Mouse (Mus musculus): Measurements from ENCODE around the gene Sla2. TPM values are rescaled to one million over a fixed set of nuclear protein-coding genes. Genes with fewer than 3 reads are reported as not detected.
"Not testable (repeated sequence)": the region's sequence is repeated elsewhere in the genome, so short reads cannot be mapped to it uniquely, and the experiment has no call there.

Sla2 gene
- polyA plus RNA-seq, 1 experiment from 2014 or later, result 0.27 TPM

DNA sequence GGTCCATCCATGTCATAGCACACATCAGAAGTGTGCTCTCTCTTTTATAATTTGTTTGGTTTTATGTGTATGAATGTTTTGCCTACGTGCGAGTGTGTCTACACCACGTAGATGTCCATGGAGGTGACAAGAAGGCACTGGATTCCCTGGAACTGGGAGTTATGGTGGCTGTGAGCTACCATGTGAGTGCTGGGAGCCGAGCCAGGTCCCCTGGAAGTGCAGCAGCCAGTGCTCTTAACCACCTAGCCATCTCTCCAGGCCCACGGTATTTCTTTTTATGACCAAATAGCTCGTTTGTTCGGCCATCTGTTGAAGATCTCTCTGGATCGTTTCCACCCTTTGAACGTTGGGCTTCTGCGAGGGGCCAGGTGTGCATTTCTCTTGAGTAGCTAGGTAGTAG lies 43.7 kb downstream of the Sla2 start:
- Histone ChIP-seq H3K4me1 (replicated peaks) (peaks cover 90% of the 10 kb centered on the region), H3K4me3 (replicated peaks) (no peak overlapping the region), H3K9ac (replicated peaks) (no peak overlapping the region), H3K36me3 (0 out of 2 replicates have a peak, but pooled peaks cover 5% of the 10 kb centered on the region), H3K4me2 (replicated peaks) (peak overlapping the region; percentile 98), H3K27me3 (peaks cover 14% of the 10 kb centered on the region; the same call in 1 of the 2 replicates), H3K9me3 (no peaks in the 10 kb centered on the region), H3K27ac (no peak overlapping the region)
- WGBS, result 84% methylated on average over 10 of the region's 10 CpGs
- ATAC-seq, result no peak

DNA sequence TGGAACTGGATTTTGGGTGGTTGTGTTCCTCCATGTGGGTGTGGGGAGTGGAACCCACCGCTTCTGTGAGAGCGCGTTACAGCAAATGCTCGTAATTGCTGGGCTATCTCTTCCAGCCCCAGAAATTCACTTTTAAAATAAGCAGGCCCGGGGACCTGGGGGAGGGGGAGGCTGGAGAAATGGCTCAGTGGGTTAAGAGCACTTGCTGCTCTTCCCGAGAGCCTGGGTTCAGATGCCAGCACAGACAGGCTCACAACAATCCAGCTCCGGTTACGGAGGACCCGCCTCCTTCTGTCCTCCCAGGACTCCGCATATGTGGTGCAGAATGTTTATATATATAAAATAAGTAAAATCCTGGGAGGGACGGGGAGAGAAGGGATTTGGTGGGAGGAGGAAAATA lies 44.3 kb downstream of the Sla2 start:
- Histone ChIP-seq H3K4me1 (replicated peaks) (peaks cover 84% of the 10 kb centered on the region), H3K9me3 (no peaks in the 10 kb centered on the region), H3K4me3 (replicated peaks) (peak overlapping the region; percentile 73), H3K27me3 (peaks cover 14% of the 10 kb centered on the region; the same call in 1 of the 2 replicates), H3K27ac (peak overlapping the region; percentile 84; the same call in 1 of the 2 replicates), H3K9ac (replicated peaks) (no peak overlapping the region), H3K36me3 (0 out of 2 replicates have a peak, but pooled peaks cover 5% of the 10 kb centered on the region), H3K4me2 (replicated peaks) (peak overlapping the region; percentile 98)
- ATAC-seq, result no peak
- 8% methylated on average over 11 of the region's 11 CpGs for WGBS

DNA sequence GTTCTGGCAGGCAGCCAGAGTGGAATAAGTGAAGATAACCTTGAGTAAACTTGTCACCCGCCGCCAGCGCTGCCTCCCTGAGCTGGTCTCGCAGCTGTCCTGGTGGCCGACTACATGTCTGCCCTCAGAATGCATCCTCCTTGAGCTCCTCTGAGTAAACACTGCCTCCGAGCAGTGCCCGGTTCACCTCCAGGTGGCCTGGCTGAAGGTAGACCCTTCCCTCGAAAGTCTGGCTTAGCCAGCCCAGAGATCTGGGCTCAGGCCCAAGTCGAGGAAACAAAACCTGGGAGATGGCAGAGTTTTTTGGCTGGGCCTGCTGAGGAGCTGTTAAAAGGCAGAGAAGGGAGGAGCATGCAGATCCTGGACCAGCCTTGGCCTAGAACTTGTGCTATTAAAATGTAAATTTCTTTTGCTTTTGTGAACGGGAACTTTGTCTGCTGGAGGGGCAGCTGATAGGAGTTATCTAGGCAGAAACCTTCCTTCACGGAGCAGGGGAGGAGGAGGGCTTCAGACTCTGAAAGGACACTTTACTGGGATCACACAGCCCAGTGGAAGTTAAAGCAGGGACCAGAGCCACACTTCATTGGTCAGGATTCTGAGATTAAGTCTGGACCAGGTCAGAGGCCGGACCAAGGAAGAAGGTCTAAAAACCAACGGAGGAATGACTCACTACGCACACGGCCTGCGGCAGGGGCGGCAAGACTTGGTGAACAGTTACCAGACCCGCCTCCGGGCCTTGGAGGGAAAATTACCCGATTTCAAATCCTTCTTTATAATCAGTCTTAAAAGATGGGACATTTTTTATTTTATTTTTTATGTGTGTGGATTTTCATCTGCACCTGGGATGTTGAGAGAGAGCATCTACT lies 44.9 kb downstream of the Sla2 start:
- Histone ChIP-seq H3K36me3 (0 out of 2 replicates have a peak, but pooled peaks cover 4% of the 10 kb centered on the region), H3K9me3 (no peaks in the 10 kb centered on the region), H3K9ac (replicated peaks) (peak overlapping the region; percentile 79), H3K27me3 (peaks cover 14% of the 10 kb centered on the region; the same call in 1 of the 2 replicates), H3K4me2 (replicated peaks) (peak overlapping the region; percentile 98), H3K27ac (peak overlapping the region; percentile 84), H3K4me1 (replicated peaks) (peaks cover 79% of the 10 kb centered on the region), H3K4me3 (replicated peaks) (peak overlapping the region; percentile 73)
- ATAC-seq, result peak; percentile 31; the same call in 1 of the 2 replicates
- WGBS, result 3% methylated on average over 20 of the region's 20 CpGs

DNA sequence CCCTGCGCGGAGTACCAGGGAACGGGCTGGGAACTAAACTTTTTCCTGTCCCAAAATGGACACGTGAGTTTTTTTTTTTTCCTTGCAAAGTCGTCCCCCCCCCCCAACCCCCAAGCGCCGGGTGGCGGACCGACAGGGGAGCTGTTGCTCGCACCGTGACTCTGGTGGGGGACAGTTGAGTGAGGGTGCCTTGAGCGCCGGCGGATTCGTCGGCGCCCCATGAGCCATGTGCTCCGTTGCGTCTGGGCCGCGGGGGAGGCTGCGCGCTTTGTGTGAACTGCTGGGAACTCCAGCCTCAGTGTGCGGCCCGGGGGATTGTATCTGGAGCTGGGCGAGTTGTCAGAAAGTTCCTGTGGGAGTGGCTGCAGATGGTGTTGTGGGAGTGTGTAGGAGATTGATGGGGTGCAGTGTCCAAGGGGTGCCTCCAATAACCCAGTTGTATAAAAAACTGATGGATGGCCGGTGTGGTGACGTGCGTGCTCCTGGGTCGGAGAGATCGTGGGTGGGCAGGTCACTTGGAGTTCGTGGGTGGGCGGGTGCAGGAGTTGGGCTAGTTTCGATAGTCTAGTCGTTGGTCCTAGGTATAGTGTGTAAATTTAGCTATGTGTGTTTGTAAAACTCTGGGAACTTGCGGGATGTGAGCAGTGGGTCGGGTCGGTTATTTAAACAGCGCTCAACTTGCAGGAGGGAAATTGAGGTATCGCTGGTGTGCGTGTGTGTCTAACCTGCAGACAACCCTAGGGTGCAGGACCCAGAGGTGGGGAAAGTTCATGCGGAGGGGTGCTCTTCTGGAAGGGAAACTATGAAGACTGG lies 45.8 kb downstream of the Sla2 start:
- Histone ChIP-seq H3K27me3 (peaks cover 14% of the 10 kb centered on the region; the same call in 1 of the 2 replicates), H3K36me3 (peaks cover 4% of the 10 kb centered on the region; the same call in 1 of the 2 replicates), H3K4me1 (replicated peaks) (peaks cover 72% of the 10 kb centered on the region), H3K27ac (peak overlapping the region; percentile 84), H3K9ac (replicated peaks) (peak overlapping the region; percentile 79), H3K9me3 (no peaks in the 10 kb centered on the region), H3K4me2 (replicated peaks) (peak overlapping the region; percentile 98), H3K4me3 (replicated peaks) (peak overlapping the region; percentile 73)
- ATAC-seq, result peak; percentile 13; the same call in 1 of the 2 replicates
- WGBS, result under 1% methylated on average over 42 of the region's 42 CpGs

DNA sequence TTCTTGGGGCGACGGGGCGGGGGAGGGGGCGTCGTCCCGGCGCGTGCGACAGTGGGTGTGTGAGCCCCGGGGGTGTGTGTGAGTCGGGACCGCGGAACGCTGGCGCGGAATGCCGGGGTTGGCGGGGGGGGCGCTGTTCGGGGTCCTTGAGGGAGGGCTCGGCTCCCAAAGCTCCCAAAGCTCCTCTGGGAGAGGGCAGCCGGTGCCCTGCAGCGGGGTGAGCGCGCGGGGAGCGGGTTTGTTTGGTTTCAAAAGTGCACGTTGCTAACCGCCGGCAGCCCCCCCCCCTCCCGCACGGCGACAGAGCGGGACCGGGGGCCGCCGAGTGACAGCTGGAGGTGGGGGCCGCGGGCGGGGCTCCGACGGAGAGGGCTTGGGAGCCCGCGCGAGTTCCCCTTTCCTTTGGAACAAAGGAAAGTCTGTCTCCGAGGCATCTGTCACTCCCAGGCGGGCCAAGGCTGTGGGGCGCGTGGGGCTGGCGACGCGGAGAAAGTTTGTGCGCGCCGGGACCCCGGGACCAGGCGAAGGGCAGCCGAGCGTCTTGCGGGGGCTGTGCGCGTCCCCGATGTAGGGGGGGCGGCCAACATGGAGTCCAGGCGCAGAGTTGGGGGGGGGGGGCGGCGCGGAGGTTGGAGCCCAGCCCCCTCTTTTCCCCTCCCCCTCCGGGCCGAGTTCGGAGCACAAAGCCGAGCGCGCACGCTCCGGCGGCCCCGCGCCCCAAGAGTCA lies 46.5 kb downstream of the Sla2 start:
- Histone ChIP-seq H3K4me1 (replicated peaks) (peaks cover 65% of the 10 kb centered on the region), H3K27me3 (peaks cover 14% of the 10 kb centered on the region; the same call in 1 of the 2 replicates), H3K36me3 (peaks cover 6% of the 10 kb centered on the region; the same call in 1 of the 2 replicates), H3K9ac (replicated peaks) (peak overlapping the region; percentile 79), H3K27ac (peak overlapping the region; percentile 84), H3K4me2 (replicated peaks) (peak overlapping the region; percentile 98), H3K9me3 (no peaks in the 10 kb centered on the region), H3K4me3 (replicated peaks) (peak overlapping the region; percentile 73)
- ATAC-seq, result peak; percentile 48
- 1% methylated on average over 64 of the region's 79 CpGs for WGBS

DNA sequence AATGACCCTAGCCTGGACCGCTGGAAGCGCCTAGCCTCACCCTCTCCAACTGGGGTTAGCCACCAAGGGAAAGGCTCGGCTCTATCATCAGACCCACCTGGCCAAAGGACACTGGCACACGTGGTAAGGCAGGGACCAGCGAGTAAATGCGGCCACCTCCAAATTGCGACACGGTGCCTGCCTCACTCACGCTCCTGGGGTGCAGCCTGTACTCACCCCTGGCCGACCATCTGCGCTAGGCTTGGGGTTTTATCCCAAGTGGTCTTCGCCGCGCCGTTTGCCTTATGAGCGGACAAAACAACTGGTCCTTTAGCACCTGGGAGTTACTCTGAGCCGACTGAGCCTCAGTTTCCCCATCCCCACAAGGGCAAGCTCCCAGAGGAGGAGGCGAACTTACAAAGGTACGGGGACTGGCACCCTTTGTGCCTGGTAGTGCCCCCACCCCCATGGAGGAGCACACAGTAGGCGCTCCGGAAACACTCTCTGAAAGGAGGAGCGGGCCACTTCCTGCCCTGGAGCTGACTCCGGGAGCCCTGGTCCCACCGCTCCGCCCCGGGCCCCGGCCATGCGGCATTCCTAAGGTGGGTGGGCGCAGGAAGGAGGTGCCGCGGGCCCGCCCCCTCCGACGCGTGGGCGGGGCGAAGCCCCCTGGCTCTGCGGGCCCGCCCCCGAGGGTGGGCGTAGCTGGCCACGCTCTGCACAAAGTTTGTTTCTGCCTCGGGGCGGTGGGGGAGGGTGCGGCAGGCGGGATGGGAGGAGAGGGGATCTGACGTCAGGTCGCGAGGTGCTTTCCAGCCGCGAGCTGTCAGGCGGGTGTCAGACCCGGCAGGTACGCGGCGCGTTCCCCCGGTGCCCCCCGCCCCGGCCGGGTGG lies 47.4 kb downstream of the Sla2 start, which contains the start of gene Tgif2:
TSS of gene Tgif2 (plus strand) at position 689 of the 873 bp plus-strand sequence.
- H3K4me1 ChIP-seq (replicated peaks), result peaks cover 55% of the 10 kb centered on the region
- peak within 1 kb of the TSS; percentile 79 for H3K9ac ChIP-seq (replicated peaks)
- H3K36me3 ChIP-seq, result peaks cover 6% of the 10 kb centered on the region
- H3K27ac ChIP-seq, result peak within 1 kb of the TSS; percentile 84
- H3K4me2 ChIP-seq (replicated peaks), result peak within 1 kb of the TSS; percentile 98
- peak within 1 kb of the TSS; percentile 73 for H3K4me3 ChIP-seq (replicated peaks)
- peak; percentile 80 for ATAC-seq
- peaks cover 14% of the 10 kb centered on the region; the same call in 1 of the 2 replicates for H3K27me3 ChIP-seq
- no peaks in the 10 kb centered on the region for H3K9me3 ChIP-seq
- WGBS, result 2% methylated on average over 61 of the region's 61 CpGs

DNA sequence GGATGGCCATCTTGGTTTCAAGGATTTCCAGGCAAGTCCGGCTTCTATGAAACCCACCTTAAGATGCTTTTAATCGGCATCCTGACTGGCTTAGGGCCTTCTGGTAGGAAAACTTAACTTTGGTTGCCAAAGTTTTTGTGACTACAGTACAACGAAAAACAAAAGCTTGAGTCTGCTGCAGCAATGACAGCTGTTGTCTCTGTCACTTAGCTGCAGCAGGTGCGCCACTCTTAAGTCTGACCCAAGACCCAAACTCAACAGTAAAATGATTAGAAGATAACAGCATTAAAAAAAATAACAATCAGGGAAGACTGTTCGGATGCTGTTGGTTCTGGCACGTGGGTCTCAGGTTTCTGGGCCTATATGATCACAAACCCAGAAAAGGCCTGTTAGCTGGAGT lies 48.2 kb downstream of the Sla2 start:
- no peak for ATAC-seq
- 63% methylated on average over 6 of the region's 6 CpGs for WGBS
- H3K9ac ChIP-seq (replicated peaks), result no peak overlapping the region

DNA sequence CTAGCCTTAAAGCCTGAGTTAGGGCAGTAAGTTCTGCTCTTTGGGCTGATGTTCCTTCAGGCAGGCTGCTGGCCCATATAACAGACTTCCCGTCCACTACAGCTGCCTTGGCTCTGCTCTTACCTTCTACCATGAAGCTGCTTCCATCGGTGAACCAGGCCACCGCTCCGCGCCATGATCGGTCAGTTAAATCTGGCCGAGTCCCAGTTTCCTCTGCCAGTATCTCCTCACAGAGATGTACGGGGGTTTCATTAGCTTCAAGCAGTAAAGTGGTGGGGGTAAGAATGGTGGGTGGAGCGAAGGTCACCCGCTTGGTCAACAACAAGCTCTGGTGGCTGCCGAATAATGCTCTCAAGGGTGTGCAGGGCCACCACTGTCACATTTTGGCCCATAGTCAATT lies 52.7 kb downstream of the Sla2 start:
- H3K27me3 ChIP-seq, result no peaks in the 10 kb centered on the region; the same call in 1 of the 2 replicates
- H3K4me1 ChIP-seq (replicated peaks), result peaks cover 3% of the 10 kb centered on the region
- no peak overlapping the region for H3K27ac ChIP-seq
- no peak for ATAC-seq
- peaks cover 11% of the 10 kb centered on the region for H3K9me3 ChIP-seq
- no peak overlapping the region for H3K9ac ChIP-seq (replicated peaks)
- no peak overlapping the region for H3K4me2 ChIP-seq (replicated peaks)
- 96% methylated on average over 11 of the region's 11 CpGs for WGBS
- H3K4me3 ChIP-seq (replicated peaks), result no peak overlapping the region
- H3K36me3 ChIP-seq, result peaks cover 37% of the 10 kb centered on the region

More for the DNA sequence above, 48.2 kb downstream of the Sla2 start:
- Histone ChIP-seq H3K4me2 (replicated peaks) (peak overlapping the region; percentile 98), H3K27ac (no peak overlapping the region), H3K36me3 (peaks cover 14% of the 10 kb centered on the region), H3K4me3 (replicated peaks) (peak overlapping the region; percentile 73; the same call in 1 of the 2 replicates), H3K9me3 (no peaks in the 10 kb centered on the region), H3K4me1 (replicated peaks) (peaks cover 48% of the 10 kb centered on the region), H3K27me3 (peaks cover 14% of the 10 kb centered on the region; the same call in 1 of the 2 replicates)

DNA sequence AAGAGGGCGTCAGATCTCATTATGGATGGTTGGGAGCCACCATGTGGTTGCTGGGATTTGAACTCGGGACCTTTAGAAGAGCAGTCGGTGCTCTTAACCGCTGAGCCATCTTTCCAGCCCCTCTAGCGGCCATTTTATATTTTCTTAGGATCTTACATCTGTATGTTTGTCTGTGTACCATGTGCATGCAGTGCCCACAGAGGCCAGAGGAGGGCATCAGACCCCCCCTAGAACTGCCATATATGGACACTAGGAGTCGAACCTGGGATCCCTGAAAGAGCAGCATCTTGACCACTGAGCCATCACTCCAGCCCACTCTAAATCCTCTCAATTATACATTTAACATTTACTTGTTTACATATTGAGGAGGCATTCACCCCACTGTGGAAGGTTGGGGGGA lies 61.9 kb downstream of the Sla2 start:
- H3K4me2 ChIP-seq (replicated peaks), result not testable (repeated sequence)
- WGBS, result 90% methylated on average over 6 of the region's 6 CpGs

More for the DNA sequence above, 61.9 kb downstream of the Sla2 start:
- H3K9me3 ChIP-seq; ATAC-seq; H3K36me3 ChIP-seq; H3K27ac ChIP-seq; H3K4me1 ChIP-seq (replicated peaks); H3K9ac ChIP-seq (replicated peaks); H3K27me3 ChIP-seq; H3K4me3 ChIP-seq (replicated peaks): not testable (repeated sequence)

All from midbrain, embryonic 13.5 days (tissue).